Mouse (Mus musculus) pancreas, adult 10 weeks (tissue): ENCODE measurements around the gene Serf1. TPM values are rescaled to one million over a fixed set of nuclear protein-coding genes. Genes with fewer than 3 reads are reported as not detected.

Experiments
- polyA plus RNA-seq: library from polyadenylated mRNA; stranded (reverse); fragments of 350-450 nt; fragmentation: Illumina TruSeq; extraction: RNeasy Lipid Tissue Mini Kit (QIAGEN cat#74804); gene quantifications from one replicate; pipeline ENCODE4 v1.2.3, GENCODE M21; 2015; ENCODE audit warnings: low read depth, low replicate concordance; ENCODE audit not compliant: insufficient read depth

The Serf1 gene
- polyA plus RNA-seq = 17.2 TPM

DNA sequence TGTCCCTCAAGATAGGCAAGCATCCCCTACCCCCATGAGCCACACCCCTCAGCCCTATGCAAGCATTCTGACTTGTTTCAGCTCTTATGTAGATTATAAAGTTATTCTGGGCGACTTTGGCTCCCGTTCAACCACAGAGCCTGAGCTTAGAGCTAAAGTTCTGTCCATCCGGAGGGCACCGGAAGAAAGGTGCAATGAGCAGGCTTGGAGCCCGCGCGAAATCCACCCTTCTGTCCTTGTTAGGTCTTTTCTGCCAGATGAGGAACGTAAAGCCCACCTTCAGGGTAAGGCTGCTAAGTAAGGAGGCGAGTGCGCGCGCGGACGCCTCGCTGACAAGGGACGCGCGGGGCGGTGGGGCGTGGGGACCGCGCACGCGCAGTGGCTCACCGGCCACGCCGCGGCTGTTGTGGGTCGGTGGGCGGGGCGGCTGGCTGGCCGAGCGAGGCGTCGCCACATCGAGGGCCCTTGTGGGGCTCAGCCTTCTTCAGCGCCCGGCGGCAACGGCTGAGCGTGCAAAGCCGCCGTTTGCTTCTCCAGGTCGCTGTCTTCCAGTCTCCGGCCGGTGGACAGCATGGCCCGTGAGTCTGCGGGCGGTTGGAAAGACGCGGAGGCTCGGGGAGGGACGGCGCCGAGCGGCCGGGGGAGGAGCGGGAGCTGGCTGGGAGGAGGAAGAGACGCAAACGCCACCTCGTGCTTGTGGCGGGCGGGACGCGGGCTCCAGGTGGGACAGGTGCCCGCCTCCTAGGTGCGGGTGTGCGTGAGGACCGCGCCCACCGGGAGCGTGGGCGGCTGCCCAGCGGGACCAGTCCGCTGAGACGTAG lies at the start of gene Serf1:
TSS of gene Serf1 (plus strand) at position 361 of the 821 bp plus-strand sequence.

DNA sequence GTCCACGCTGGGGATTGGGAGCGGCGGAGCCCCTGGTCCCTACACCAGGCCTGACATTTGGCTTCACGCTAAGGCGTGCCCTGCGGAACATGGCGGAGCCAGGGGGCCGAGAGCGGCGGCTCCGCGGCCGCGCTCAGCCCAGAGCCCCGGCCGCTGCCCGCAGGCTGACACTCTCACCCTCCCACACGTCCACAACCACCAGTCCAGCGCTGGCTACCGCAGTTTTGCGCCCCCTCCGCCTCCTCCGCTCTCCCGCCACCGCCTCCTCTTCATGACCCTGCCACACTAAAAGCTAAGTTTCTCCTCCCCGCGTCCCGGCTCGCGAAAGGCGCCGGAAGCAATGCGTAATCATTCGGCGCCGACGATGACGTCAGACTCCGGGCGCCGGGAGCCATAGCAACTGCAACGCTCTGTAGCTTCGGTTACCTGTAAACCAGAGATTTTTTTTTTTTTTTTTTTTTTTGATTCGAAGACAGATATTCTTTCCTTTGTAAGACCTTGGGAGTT lies 4.0 kb upstream of the Serf1 start, which contains the start of gene Bdp1:
TSS of gene Bdp1 (minus strand) at position 323 of the 507 bp plus-strand sequence.

DNA sequence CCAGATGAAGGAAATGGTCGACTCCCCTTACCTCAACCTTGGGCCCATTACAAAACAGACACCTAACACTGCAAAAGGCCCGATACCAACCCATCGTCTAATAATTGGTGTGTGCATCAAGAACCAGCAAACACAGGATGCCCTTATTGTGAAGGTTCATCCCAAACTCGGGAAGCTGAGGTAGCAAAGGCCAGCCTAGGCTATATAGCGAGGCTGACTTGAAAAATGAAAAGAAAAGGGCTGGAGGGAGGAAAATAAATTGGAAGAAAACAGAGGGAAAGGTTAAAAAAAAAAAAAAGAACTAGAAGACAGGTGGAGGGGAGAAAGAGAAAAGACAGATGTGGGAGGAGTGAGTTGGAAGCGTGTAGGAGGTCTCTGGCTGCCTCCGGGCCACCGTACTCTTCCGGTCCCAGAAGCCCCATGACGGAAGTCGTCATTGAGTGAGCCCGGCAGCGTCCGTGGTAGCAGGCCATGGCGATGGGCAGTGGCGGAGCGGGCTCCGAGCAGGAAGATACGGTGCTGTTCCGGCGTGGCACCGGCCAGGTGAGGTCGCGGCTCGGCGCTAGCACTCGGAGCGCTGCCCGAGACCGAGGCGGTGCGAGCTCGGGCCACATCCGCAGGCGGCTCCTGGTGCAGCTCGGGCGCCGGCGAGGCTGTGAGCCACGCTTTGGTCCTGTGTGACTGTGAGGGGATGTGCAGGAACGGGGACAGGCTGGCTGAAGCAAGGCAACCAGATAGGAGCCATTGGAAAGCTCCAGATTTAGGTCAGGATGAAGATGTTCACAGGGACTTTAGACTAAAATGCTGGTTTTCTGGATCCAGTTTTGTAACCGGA lies 16.8 kb downstream of the Serf1 start, which contains the start of gene Smn1:
TSS of gene Smn1 (plus strand) at position 430 of the 835 bp plus-strand sequence.

Other genes starting within 250 kb of the Serf1 start
- gene Cartpt, start 206.9 kb upstream of the Serf1 start, polyA plus RNA-seq = not detected
- gene Mccc2, start 92.4 kb upstream of the Serf1 start, polyA plus RNA-seq = 13.0 TPM
- gene Bdp1, start 3.9 kb upstream of the Serf1 start, polyA plus RNA-seq = 4.8 TPM
- gene Smn1, start 16.8 kb downstream of the Serf1 start, polyA plus RNA-seq = 9.9 TPM
- 0.90 TPM for gene Naip2, start 94.1 kb downstream of the Serf1 start, polyA plus RNA-seq
- 0.50 TPM for gene Naip5, start 138.3 kb downstream of the Serf1 start, polyA plus RNA-seq
- gene Naip6, start 209.7 kb downstream of the Serf1 start, polyA plus RNA-seq = 0.87 TPM